Mouse (Mus musculus): ENCODE data around the gene Cand1.

The Cand1 gene

GRCm38 (mm10) chr10:119211251-119211650, 28.6 kb downstream of the Cand1 start:
- DNase-seq (ENCODE audit: low spot score in 2 of 2): no peak

- no peak for DNase-seq (ENCODE audit: low spot score in 2 of 2)
Measured at GRCm38 (mm10) chr10:119206309-119206932, 33.4 kb downstream of the Cand1 start.

- DNase-seq (ENCODE audit: low spot score in 2 of 2): no peak
Measured at GRCm38 (mm10) chr10:119205229-119205628, 34.6 kb downstream of the Cand1 start.

GRCm38 (mm10) chr10:119204334-119204946, 35.4 kb downstream of the Cand1 start:
- DNase-seq (ENCODE audit: low spot score in 2 of 2): no peak

GRCm38 (mm10) chr10:119199864-119200263, 40.0 kb downstream of the Cand1 start:
- no peak for DNase-seq (ENCODE audit: low spot score in 2 of 2)

- peak in 1 of 2 experiments; percentile 39 for DNase-seq (ENCODE audit: low spot score in 2 of 2)
Measured at GRCm38 (mm10) chr10:119198186-119198880, 41.5 kb downstream of the Cand1 start.

- no peak for DNase-seq (ENCODE audit: low spot score in 2 of 2)
Measured at GRCm38 (mm10) chr10:119197621-119198150, 42.2 kb downstream of the Cand1 start.

DNA sequence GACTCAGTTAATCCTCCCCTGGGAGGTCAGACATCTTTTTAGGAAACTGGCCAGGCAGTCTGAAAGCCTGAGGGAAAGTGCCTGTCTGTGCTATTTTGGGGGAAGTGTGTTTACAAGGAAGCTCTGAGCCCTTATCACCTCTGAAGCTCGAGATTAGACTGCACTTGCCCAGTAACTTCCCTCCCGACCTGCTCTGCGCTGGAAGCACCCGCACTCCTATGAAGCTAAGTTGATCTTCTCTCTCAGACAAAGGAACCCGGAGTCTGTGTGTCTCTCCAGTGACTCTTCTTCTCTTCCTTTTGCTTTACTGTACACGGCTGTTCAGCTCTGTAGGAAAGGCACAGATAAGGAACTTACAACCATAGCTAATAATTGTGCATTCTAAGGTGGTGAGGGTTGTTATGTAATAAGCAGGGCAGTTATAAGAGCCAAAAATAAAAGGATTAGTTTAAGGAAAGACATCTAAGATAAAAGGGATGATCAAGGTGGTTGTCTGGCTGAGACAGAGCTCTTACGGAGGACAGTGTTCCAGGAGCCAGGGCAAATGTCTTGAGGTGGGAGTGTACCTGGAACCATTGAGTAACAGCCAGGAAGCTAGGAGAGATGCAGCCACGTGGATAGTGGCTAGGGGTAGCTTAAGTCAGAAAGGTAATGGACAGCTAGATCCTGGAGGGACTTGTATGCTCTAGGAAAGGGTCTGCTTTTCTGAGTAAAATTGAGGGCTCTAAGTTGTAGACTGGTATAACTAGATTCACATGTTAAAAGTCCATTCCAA, 47.1 kb downstream of the Cand1 start:
- no peak for DNase-seq (ENCODE audit: low spot score in 2 of 2)

- no peak for DNase-seq (ENCODE audit: low spot score in 2 of 2)
Measured at GRCm38 (mm10) chr10:119187720-119188119, 52.1 kb downstream of the Cand1 start.

- DNase-seq (ENCODE audit: low spot score in 2 of 2): no peak
Measured at GRCm38 (mm10) chr10:119169656-119170055, 70.2 kb downstream of the Cand1 start.

DNA sequence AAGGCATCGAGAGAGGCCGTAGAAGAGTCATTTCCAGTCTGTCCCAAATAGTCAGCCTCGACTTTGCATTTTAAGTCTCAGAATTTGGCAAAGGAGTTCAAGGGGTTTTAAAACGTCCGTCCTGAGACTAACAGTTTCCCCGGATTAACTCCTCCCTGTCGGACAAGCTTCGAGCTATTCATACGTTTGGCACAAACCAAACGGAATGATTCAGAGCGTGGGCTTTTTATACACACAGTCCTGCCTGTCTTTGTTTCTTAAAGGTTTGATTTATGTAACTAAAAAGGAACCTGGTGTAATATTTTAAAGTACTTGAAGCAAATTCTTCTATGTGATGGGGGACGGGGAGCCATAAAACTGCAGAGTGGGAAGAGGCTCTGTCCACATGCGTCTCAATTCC, 70.6 kb downstream of the Cand1 start:
- DNase-seq (ENCODE audit: low spot score in 2 of 2): peak in 1 of 2 experiments; percentile 11

- peak in 1 of 2 experiments; percentile 30 for DNase-seq (ENCODE audit: low spot score in 2 of 2)
Measured at GRCm38 (mm10) chr10:119168791-119169190, 71.1 kb downstream of the Cand1 start.

DNA sequence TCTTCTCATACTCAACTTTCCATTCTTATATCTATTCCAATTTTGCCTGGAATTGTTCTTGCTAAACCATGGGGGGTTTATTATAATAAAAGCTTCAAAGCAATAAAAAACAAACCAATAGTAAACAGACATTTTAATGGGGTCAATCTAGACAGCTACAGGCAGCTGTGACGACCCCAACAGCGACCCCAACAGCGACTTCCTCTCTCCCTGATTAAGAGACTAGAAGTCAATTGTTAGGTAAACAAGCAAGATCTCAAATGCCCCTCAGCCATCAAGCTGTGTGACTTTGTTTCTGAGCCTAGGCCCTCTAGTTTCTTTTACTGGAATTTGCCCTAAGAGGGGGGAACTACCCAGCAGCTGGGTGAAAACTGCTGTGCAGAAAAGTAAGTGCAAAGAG, 72.0 kb downstream of the Cand1 start:
- DNase-seq (ENCODE audit: low spot score in 2 of 2): no peak

DNA sequence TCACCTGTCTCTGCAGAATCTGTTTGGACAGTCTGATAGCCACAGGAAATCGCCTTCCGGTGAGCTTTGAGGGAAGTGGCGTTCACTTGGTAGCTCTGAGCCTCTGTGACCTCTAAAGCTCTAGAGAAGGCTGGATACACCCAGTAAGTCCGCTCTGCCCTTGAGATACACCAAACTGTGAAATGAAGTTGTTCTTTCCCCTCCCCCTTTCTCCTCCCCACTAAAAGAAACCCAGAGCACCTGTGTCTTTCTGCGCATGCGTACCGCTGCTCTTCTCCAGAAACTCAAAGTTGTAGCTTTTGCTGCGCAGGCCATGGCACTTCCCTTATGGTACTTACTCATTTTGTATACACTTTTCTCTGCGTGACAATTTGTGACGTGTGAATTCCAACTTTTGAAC, 74.8 kb downstream of the Cand1 start:
- no peak for DNase-seq (ENCODE audit: low spot score in 2 of 2)

DNA sequence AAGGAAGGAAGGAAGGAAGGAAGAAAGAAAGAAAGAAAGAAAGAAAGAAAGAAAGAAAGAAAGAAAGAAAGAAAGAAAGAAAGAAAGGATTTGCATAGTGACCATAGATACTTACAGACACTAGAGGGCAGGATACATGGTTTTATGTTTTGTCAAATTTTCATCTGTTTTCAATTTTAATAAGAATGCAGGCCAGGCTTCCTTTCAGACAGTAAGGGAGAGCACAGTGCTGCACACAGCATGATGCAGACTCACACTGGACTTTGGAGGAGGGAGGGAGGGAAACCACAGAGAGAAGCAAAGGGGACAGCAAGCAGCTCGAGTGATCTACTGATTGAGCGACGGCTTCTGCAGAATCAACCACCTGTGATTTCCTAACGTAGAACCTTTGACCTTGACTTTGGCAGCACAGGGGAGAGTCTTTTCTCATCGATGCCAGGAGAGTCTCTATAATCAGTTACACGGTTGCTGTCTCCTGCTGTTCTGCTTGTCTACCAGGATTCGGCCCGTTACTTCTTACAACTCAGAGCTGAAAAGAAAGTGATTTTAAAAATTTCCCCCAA, 78.0 kb downstream of the Cand1 start:
- DNase-seq (ENCODE audit: low spot score in 2 of 2): no peak

DNA sequence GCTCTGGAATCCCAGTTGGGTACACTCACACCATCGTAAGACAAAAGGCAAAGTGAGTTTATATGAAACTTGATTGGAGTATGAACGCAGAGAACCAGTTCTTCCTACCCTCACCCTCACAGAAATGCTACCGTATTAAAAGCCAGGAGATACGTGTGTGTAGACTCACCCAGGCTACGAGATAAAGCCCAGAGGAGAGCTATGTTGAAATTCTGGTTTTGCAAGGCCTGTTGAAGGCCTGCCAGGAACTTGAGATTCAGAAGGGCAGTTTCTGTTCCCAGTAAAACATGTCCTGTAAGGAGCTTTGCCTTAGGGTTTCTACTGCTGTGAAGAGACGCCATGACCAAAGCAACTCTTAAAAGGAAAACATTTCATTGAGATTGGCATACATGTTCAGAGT, 79.7 kb downstream of the Cand1 start:
- DNase-seq (ENCODE audit: low spot score in 2 of 2): no peak

DNA sequence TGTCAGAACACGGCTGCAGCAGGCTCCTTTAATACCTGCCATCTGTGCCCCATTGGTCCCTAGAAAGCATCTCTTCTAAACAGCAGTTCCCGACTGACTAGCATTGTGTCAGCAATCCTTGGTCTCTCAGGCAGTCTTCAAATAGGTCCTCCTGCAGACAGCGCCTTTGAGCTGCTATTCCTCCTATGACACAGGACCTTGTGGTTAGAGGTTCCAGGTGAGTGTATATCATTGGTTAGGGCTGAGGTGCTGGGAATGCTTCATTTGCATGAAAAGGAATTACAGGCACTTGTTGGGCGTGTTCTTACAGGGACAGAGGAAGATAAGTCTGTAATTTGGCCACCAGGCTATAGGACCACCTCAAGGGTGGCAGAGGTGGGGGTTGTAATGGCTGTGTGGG, 90.6 kb downstream of the Cand1 start:
- no peak for DNase-seq (ENCODE audit: low spot score in 2 of 2)
